Mouse (Mus musculus) thymus, postnatal 25 days (tissue): ENCODE data around the gene Vmn1r35.
"Not testable (repeated sequence)": the region's sequence is repeated elsewhere in the genome, so short reads cannot be mapped to it uniquely, and the experiment has no call there.

ENCODE experiments used
- DNase-seq: peaks from one replicate; pipeline ENCODE4 v3.0.0; 2022

The Vmn1r35 gene

DNA sequence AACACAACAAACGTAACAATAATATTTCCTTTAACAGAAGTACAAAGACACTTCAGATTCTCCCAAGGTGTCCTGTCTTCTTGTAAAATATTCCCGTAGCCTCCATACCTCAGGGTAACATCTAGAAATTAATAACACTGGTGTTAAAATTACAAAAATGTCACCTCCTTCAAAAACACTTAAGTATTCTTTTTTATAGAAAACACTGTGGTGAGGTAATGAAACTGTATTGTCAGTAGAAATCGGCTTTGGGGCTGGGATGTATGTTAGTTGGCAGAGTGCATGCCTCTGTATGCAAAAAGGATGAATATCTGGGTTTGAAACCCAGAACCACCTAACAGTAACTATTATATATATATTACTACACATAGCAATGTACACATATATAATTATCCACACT, at the start of gene Vmn1r35:
Gene Vmn1r35 (minus strand): TSS at position 101 of the 400 bp plus-strand sequence.
- DNase-seq: no peak

DNA sequence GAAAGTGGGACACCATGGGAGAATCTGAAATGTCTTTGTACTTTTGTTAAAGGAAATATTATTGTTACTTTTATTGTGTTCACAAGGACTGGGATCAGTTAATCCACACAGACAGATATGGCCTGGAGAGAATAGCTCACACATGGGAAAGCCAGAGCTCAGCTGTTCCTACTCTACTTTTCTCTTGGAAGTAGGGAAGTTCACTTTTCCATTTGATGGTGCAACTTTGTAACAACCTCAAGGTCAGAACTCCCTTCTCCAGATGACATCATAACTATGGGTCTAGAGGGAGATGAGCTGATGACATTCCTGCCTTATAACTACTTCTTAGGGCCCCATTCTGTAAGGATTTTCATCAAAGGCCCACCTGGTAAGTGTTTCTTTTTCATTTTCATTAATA, 43.4 kb upstream of the Vmn1r35 start, which contains the start of gene Vmn1r37:
Gene Vmn1r37 (plus strand): TSS at position 301 of the 400 bp plus-strand sequence.
- DNase-seq: not testable (repeated sequence)

DNA sequence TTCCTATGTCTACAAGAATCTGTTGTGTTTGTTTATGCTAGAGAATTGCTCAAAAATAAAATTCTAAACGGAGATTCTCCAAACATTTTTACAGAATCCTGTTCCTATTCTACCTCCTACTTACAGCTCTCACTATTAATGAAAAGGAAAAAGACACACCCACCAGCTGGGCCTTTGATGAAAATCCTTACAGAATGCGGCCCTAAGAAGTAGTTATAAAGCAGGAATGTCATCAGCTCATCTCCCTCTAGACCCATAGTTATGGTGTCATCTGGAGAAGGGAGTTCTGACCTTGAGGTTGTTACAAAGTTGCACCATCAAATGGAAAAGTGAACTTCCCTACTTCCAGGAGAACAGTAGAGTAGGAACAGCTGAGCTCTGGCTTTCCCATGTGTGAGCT, 33.4 kb upstream of the Vmn1r35 start, which contains the start of gene Vmn1r36:
Gene Vmn1r36 (minus strand): TSS at position 101 of the 400 bp plus-strand sequence.
- not testable (repeated sequence) for DNase-seq

DNA sequence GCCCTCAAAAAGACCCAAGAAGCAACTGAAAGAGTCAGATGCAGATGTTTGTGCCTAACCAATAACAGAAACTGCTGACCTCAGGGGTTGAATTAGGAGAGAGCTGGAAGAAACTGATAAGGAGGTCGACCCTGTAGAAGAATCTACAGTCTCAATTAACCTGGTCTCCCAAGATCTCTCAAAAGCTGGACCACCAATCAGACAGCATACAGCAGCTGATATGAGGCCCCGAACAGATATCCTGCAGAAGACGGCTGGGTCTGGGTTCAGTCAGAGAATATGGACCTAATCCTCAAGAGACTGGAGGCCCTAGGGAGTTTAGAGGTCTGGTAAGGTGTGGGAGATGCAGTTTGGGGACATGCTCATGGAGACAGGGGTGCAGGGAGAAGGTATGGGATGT, 28.1 kb upstream of the Vmn1r35 start:
- no peak for DNase-seq

DNA sequence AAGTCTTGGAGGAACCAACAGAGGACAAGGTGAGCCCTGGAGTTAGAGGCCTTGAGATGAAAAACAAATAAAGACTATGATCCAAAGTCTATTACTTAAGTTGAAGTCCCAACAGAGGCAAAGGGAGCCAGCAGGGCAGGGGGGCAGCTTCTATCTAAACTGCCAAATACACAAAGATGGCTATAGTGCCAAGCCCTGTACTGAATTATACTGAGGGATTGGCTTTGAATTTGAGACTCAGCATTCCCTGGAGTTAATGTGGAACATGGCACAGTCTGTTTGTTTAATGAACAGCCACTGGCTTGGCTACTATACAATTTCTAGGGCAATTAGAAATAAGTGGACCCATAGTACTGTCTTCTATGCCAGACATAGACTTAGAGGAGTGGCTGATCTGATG, 23.2 kb upstream of the Vmn1r35 start:
- DNase-seq: no peak

DNA sequence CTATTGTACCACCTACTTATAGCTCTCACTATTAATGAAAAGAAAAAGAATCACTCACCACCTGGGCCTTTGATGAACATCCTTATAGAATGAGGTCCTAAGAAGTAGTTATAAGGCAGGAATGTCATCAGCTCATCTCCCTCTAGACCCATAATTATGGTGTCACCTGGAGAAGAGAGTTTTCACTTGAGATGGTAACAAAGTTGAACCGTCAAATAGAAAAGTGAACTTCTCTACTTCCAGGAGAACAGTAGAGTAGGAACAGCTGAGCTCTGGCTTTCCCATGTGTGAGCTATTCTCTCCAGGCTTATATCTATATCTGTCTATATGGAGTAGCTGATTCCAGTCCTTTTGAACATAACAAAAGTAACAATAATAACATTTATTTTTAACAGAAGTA, 41.9 kb downstream of the Vmn1r35 start, which contains the start of gene Vmn1r34:
Gene Vmn1r34 (minus strand): TSS at position 101 of the 400 bp plus-strand sequence.
- no peak for DNase-seq
